Mouse (Mus musculus): ENCODE data around the gene Ptprj.
"Not testable (repeated sequence)": the region's sequence is repeated elsewhere in the genome, so short reads cannot be mapped to it uniquely, and the experiment has no call there.

The Ptprj gene

DNA sequence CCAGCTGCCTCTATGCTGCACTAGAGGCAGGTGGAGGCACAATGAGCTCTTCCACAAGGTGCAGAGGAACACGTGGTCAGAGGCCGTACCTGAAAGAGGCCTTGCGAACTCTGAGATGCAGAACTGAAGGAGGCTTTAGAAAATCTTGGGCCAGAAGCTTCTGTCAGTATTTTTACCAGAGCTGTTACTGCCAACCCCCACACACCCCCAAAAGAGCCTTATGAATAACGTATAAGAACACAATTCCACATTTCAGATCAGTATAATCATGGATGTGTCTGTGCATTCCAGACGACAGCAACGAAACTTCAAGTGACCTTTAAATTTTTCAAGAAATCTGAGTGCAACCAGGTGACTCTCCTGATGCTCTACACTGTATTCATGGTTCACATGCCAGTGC is 98.9 kb downstream of the Ptprj start:
- no peak for DNase-seq (ENCODE audit: low spot score in 2 of 2)

DNA sequence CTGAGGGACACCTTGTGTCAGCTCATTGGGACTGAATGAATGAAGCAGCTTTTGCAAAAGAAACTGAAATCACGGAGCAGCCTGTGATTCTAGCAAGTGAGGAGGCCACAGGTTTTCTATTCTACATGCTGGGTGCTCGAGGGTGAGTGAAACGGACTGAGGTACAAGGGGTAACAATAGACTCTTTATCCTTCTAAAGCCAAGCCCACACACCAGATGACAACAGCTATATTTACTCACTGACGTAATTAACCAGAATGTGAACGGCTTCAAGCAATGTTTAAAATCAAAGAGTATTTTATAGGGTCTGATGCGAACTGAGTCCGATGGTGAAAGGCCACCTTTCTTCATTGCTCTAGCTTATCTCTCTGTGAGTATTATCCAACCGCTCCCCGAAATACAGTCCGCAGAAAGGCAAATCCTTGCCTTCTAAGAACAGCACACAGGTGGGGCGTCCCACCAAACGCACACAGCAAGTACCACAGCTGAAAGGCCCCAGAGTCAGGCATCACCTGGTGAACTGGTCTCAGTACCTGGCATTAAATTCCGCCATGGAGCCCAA is 99.6 kb downstream of the Ptprj start:
- DNase-seq (ENCODE audit: low spot score in 2 of 2), result no peak

DNA sequence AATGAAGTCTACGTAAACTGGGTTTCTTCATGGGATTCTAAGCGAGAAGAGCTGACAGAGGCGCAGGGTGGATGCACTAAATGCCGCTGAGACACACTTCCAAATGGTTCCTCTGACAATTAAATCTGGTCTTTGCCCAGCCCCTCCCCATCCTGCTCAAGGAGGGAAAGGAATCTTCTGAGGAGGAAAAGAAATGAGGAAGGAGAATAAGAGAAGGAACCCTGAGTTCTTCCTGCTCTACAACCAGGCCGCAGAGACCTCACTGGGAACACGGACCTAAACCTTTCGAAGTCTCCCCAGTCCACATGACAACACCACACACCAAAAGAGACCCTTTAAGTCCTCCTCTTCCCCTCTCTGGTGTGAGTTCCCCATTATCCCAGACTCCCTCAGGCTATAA is 101.9 kb downstream of the Ptprj start:
- no peak for DNase-seq (ENCODE audit: low spot score in 2 of 2)

DNA sequence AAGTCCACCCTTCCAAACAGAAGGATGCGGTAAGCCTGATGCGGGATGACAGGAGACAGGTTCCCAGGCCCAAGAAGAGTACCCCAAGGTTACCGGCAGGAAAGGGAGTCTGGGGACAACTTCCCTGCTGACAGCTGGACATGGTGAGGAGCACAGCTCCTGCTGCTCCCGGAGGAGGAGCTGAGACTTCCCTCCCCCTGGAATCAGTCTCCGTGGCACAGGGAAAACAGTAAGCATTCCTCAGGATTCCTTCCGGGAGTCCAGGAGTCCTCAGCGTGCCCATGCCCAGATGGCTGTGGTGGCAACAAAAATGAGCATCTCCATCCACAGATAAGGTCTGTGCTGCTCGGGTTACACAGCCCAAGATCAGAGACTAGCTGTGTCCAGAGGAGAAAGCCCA is 102.8 kb downstream of the Ptprj start:
- no peak for DNase-seq (ENCODE audit: low spot score in 2 of 2)

DNA sequence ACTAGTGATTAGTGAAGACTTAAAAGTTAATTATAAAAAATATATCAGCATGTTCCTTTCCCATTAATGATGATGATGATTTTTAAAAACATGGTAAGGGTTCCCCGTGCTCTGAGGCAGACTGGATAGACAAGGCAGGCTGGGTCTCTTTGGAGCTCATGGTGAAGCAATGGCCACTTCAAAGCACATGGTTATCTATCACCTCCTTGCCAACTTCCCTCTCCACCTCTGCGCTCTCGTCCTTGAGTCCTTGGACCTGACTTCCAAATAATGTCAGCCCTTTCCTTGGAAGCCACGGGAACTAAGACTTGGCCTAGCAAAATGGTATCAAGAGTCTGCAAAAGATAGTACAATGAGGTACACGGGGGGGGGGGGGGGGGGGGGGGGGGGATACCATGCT is 103.7 kb downstream of the Ptprj start:
- no peak for DNase-seq (ENCODE audit: low spot score in 2 of 2)

DNA sequence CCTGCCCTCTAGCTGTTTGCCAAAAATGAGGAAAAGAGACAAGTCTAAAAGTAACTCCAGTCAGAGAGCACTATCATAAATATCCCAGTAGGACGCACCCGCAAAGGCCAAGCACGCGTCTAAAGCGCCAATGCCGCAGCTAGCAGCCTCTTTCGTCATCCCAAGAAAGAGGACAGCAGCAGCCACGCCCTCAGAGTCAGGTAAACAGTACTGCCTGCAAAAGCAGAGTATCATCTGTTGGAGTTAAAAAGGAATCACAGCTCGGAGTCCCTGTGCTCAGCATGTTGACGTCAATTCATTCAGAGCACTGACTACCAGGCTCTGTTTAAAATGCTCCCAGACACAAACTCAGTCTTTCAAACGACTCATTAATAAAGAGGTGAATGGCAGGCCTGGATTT is 104.1 kb downstream of the Ptprj start:
- DNase-seq (ENCODE audit: low spot score in 2 of 2), result no peak

DNA sequence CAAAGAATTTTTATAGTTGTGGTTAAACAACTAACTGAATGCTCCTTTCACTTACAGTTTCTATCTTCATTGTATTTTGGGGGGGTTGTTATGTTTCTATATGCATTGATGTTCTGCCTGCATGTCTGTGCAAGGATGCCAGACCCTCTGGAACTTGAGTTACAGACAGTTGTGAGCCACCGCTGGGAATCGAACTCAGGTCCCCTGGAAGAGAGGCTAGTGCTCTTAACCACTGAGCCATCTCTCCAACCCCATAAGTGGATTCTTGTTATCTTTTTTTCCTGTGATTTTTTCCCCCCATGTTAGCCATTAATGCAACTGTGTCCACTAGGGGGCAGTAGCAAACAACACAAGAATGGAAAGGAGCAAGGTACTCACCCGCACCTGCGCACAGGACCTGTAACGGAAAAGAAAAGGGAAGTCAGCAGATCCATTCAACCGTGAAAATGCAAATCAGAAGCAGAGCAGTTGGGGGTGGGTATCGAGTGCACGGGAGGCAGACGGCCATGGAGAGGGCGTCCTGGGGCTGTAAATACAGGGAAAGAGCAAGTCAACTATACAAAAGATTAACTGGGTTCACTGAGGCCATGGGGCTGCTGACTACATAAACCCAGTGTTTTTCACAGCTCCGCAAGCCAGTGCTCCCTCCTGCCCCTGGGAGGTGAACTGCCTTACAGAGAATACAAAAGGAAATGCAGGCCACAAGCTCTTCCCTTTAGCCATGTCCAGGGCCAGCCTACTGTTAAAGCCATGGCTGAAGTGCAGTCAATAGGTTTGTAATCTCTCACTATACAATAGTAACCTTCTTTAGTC is 105.6 kb downstream of the Ptprj start:
- DNase-seq (ENCODE audit: low spot score in 2 of 2), result peak; percentile 53 to 81

DNA sequence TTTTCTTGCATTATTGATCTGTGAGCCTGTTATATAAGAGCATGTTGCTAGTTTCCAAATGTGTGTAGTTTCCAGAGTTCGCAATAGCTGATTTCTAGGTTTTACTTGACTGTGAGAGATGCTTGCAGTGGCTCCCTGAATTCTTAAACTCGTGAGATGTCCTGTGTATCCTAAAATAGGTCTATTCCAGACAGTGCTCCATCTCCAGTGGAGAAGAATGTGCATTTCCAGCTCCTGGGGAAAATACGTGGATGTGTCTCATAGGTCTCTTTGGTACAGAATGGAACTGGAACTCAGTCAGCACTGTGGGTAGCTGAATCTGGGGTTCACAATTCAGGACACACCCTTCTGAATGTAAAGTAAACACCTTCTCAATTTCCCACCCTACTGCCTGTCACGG is 107.7 kb downstream of the Ptprj start:
- no peak for DNase-seq (ENCODE audit: low spot score in 2 of 2)

DNA sequence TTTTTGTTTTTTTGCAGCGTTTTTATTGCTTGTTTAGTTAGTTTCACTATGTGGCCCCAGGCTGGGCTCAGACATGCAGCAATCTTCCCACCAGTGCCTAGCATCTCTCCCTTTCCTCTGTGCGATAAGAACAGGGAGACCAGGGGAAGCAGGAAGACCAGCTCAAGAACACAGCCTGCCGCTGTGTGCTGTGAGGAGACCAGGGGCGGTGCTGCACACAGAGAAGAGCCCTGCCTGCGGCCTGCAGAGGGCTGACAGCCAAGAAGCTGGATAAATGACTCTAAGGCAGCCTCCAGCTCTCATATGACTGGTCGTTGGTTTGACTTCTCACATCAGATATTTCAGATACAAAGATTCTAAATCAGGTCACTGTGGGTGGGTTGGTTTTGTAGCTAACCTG is 110.3 kb downstream of the Ptprj start:
- DNase-seq (ENCODE audit: low spot score in 2 of 2), result no peak

DNA sequence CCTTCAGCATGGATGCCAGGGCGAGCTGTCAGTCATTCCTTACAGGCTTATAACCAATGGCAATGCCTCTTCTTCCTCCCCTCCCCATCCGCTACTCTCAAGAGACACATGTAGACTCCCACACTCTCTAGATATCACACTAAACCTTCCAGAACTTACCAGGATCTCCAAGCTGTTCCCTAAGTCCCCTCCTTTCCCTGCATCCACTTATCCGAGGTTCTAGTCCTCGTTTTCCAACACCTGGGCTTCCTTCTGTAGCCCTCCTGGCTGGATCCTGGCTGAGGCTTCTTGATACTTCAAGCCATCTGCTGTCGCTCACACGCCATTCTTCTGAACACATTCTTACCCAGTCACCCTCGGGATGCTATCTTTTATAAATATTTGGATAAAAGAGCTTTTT is 114.0 kb downstream of the Ptprj start:
- no peak for DNase-seq (ENCODE audit: low spot score in 2 of 2)

DNA sequence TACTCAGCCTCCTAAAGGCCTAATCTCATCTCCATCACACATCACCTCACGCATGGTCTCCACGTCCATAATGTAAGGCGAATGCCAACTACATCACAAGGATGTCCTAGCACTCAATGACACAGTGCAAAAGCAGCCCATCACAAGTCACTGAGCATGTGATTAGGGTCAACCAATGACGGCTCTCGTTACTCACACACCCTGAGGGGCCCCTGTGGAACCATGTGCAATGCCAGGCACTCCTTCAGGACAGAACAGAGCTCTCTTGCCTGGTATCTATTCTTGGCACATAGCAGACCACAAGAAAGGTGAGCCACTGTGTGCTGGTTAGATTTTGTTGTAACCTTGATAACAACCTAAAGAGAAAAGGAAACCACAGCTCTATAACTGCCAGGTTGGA is 116.7 kb downstream of the Ptprj start:
- DNase-seq (ENCODE audit: low spot score in 2 of 2), result no peak

DNA sequence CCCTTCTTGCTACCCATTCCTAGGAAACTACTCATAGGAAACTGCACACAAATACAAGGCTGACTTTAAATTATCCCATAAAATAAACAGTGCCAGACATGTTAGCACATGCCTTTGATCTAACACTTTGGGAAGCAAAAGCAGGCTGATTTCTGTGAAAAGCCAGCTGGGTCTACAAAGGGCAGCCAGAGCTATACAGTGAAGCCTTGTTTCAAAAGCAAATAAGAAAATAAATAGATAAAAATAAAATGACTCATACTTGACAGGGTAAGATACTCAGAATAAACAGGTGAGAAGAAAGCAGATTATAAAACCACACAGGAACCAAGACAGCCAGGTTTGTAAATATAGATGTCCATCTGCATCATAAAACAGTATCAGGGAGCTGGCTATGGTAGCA is 118.2 kb downstream of the Ptprj start:
- no peak for DNase-seq (ENCODE audit: low spot score in 2 of 2)

DNA sequence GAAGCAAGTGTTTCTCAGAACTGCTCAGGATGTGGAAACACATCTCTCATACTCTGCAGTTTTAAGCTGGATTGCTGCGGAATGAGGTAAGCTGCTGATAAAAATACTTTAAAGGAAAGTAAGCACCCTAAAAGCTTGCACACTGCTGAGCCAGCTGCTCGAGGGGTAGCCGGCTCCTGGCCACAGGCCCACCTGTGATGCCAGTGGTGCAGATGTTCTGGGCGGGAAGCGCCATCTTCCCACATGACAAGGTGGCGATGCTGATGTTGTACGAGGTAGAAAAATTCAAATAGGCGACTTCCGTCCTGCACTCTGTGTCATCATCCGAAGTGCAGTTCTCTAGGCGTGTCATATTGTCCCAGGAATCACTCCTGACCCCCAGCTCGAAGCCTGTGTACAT is 122.5 kb downstream of the Ptprj start:
- DNase-seq (ENCODE audit: low spot score in 2 of 2), result no peak

DNA sequence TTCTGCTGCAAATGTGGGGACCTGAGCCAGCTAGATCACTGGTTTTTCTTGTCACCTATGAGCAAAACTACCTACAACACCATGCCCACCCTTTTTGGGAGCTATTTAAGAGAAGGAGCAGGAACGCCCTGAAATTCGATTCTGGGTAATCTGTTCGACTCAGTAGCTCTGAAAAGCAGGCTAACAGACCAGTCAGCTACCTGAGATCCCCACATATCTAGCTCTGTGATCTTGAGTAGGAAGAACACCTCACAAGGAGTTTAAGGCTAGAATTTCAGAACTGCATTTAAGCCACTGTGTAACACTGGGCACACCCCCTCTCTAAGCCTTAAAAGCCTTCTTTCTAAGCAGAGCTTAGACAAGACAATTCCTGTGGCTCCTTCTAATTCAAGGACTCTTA is 128.1 kb downstream of the Ptprj start:
- DNase-seq (ENCODE audit: low spot score in 2 of 2), result no peak

DNA sequence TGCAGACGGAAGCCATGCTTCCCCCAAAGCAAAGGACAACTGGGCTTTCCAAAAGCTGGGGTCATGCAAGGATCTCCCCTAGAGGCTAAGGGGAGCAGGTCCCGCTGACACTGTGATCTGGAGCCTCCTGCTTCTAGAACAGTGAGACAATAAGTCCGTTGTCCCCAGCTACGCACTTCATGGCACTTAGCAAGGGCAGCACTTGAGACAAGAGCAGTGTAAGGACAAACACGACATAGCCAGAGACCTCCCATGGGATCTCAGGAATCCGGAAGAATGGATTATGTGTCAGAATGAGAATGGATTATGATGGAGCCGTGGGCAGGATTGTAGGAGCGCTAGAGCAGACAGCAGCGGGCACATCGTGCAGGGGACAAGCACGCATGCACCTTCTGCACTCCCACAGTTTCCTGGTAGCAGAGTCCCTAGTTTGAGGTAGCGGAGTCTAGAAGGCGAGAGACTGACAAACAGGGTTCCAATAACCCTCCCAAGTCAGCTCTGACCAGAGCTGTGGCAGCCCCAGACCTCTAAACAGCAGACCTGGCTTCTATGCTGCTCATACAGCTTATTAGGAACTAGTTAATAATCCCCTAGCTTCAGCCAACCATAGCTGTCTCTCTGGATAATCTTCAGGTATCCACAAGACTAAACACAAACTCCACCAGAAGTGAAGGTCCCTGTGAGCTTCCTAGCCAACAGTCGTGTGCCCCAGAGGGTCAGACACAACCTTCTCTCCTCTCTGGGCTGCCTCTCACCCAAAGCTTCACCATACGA is 131.3 kb downstream of the Ptprj start:
- DNase-seq (ENCODE audit: low spot score in 2 of 2), result no peak

DNA sequence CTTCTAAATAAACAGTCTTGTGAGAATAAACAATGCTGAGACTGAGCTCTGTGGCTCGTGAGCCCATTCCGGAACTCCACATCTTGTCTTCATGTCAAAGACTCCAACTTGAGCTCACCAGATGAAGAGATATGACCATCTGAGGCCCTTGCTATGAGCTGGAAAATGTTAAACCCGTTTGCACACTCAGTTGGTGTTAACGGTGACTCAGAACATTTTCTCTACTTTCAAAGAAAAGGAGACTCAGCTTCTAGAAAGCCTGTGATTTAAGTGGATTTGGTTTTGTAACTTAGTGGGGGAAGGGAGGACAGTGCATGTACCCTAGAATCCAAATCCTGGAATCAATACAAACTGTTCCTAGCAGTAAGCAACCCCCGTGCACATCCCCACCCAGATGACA is 136.6 kb downstream of the Ptprj start:
- DNase-seq (ENCODE audit: low spot score in 2 of 2), result no peak

DNA sequence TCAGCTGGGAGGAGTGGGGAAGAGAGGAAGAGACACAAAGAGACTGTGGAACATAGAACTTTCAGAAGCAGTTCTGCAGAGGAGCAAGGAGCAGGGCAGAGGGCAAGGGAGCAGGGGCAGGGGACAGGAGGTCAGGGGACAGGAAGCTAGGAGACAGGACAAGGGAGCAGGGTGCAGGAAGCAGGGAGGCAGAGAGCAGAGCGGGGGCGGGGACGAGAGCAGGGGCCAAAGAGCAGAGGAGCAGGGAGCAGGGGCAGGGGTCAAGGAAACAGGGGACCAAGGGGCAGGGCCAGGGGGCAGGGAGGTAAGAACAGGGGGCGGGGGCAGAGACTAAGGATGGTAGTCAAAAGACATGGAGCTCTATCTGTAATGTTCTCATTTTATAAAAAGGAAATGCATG is 138.6 kb downstream of the Ptprj start:
- DNase-seq (ENCODE audit: low spot score in 2 of 2), result not testable (repeated sequence)

DNA sequence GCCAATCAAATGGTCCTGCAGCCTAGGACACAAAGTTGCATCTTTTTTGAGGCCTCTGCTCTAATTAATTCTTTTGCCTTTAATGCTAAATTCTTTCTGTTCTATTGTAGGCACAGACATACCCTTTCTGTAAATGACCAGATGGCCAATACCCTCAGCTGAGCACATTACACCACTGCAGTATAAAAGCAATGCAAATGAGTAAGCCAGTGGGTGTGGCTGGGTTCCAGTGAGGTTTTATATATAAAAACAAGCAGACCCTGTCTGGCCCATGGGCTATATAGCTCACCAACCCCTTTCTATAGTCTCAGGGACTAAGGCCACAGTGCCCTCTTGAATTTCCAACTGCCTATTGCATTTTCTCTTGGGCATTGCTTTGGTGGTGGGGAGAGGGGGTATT is 140.3 kb downstream of the Ptprj start:
- DNase-seq (ENCODE audit: low spot score in 2 of 2), result not testable (repeated sequence)

DNA sequence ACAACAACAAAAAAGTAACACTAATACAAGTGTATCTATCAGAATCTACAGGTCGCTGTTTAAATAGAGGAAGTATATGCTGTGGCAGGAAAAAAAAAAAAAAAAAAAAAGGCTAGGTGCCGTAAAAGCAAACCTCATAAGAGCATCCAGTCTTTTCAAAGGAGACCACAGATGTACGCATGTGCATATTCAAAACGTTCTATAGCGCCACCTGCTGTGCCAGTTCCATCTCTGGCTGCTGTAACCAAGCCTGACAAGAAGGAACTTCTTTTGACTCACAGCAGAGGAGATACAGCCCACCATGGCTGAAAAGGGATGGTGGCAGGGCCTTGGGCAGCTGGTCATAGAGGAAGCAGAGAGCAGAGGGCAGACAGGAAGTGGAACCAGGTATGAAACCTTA is 143.0 kb downstream of the Ptprj start:
- not testable (repeated sequence) for DNase-seq (ENCODE audit: low spot score in 2 of 2)

DNA sequence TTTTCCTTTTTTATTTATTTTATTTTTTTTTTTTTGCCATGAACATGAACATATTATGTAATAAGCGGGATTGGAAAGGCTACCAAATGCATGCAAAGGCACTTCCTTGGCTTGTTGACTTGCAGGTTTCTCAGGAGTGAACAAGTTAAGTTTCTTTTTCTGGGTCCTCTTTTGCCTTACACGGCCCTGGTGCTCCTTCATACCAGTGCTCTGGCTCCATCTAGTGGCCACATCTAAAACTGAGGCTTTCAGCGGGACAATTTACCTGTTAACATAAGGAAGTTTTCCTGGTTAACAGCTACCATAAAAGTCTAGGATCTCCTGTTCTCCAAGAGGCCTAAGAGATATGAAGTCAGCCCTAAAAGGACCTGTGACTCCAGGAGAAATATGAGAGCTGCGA is 150.7 kb downstream of the Ptprj start:
- not testable (repeated sequence) for DNase-seq (ENCODE audit: low spot score in 2 of 2)

DNA sequence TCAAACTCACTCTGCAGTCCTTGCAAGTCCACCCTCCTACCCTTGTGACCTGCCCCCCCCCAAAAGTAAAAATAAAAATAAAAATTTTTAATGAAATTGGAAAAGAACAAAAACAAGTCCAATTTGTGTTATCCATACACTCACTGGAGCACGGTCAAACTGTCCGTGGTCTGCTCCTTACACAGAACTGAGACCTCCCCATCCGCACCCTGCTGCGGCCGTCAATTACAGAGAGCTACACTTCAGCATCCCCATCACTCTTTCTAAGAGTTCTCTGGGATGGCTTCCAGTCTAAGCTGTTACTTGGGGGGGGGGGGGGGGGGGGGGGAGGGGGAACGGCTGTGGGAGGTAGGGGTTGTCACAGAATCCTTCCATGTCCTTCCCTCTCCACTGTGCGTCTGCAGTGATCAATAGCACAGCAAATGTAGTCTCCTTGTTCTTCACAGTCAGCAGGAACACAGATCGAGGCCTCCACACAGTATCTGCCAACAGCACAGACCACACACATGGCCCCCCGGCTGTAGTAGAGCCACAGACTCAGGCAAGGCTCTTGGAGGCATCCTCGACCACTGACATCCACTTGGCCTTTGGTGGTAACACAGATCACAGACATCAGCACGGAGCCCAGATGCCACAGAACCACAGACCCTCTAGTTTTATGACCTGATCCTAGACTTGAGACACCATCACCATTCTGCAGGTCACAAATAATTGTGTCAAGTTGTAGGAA is 151.3 kb downstream of the Ptprj start:
- not testable (repeated sequence) for DNase-seq (ENCODE audit: low spot score in 2 of 2)

DNA sequence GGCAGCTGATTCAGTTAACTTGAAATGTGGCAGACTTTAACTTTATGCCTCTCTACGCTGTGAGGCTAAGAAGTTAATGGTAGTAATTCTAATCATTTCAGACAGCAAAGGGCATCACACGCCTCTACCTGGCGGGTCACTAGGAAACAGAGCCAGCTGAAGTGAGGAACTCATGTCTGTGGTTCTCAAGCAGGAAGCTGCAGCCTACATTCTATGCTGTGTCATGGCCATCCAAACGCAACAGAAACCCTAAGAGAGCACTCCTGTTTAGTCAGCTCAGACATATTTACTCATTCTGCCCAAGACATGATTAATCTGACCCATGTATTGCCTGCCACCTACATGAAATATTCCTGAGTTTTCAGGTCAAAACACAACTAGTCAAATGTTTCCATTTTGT is 155.5 kb downstream of the Ptprj start:
- not testable (repeated sequence) for DNase-seq (ENCODE audit: low spot score in 2 of 2)

All from frontal cortex, postnatal 25 days (tissue).